Mouse (Mus musculus) myocyte (in vitro differentiated cells): ENCODE data around the gene Supt3.

Experiments used
- E2F4 ChIP-seq: IDR thresholded peaks from one replicate; pipeline ENCODE4 v1.6.1; 2011; ENCODE audit warnings: mild to moderate bottlenecking, control low read depth, moderate library complexity; ENCODE audit not compliant: insufficient read depth
- MAX ChIP-seq: IDR thresholded peaks from one replicate; pipeline ENCODE4 v1.6.1; 2011; ENCODE audit warnings: low read depth, mild to moderate bottlenecking, control low read depth
- MYOD1 ChIP-seq, 3 experiments: IDR thresholded peaks; one replicate each; pipeline ENCODE4 v1.6.1; 2011; ENCODE audit warnings: control low read depth in 2 of 3, low read depth in 2 of 3, mild to moderate bottlenecking in 2 of 3, moderate library complexity in 1 of 3; ENCODE audit not compliant: insufficient read length in 2 of 3, control insufficient read depth in 1 of 3
- POLR2A ChIP-seq: IDR thresholded peaks from one replicate; pipeline ENCODE4 v1.6.1; 2011; ENCODE audit warnings: low read depth, mild to moderate bottlenecking, control low read depth, moderate library complexity; ENCODE audit not compliant: insufficient read length
- REST ChIP-seq: IDR thresholded peaks from one replicate; pipeline ENCODE4 v1.6.1; 2011; ENCODE audit warnings: mild to moderate bottlenecking, control low read depth, moderate library complexity; ENCODE audit not compliant: insufficient read depth, insufficient read length
- TCF12 ChIP-seq: IDR thresholded peaks from one replicate; pipeline ENCODE4 v1.6.1; 2011; ENCODE audit warnings: mild to moderate bottlenecking, control low read depth; ENCODE audit not compliant: poor library complexity, insufficient read depth, severe bottlenecking
- USF1 ChIP-seq: IDR thresholded peaks from one replicate; pipeline ENCODE4 v1.6.1; 2011; ENCODE audit warnings: low read depth, mild to moderate bottlenecking, control low read depth, moderate library complexity

GRCm38 (mm10) chr17:44945333-44945732, 168.4 kb downstream of the Supt3 start:
- no peak for TF ChIP-seq POLR2A
- TF ChIP-seq REST = no peak
- TF ChIP-seq TCF12 = no peak
- no peak for TF ChIP-seq MAX
- TF ChIP-seq USF1 = no peak
- no peak for TF ChIP-seq E2F4
- TF ChIP-seq MYOD1 (IDR thresholded peaks at IDR 0.05; ENCODE audit: control insufficient read depth in 1 of 3, insufficient read length in 2 of 3, low read depth in 2 of 3) = no peak
